Mouse (Mus musculus) CD8-positive naive resting alpha-beta T cell, adult 2 months (primary cell): ENCODE results near the gene Tnrc6b.
"Not testable (repeated sequence)": the region's sequence is repeated elsewhere in the genome, so short reads cannot be mapped to it uniquely, and the experiment has no call there.

ENCODE experiments used
- DNase-seq, 2 experiments: peaks; one replicate each; pipeline ENCODE4 v3.0.0; 2022; ENCODE audit warnings: low read depth in 2 of 2, low spot score in 2 of 2

Tnrc6b gene

GRCm38 (mm10) chr15:80839653-80840420 lies 128.7 kb downstream of the Tnrc6b start:
- DNase-seq, result no peak

GRCm38 (mm10) chr15:80844262-80844661 lies 133.1 kb downstream of the Tnrc6b start:
- DNase-seq, result no peak

GRCm38 (mm10) chr15:80844926-80845325 lies 133.8 kb downstream of the Tnrc6b start:
- DNase-seq, result no peak

GRCm38 (mm10) chr15:80850004-80850403 lies 138.9 kb downstream of the Tnrc6b start:
- DNase-seq, result no peak

GRCm38 (mm10) chr15:80850682-80851475 lies 139.8 kb downstream of the Tnrc6b start:
- no peak for DNase-seq

GRCm38 (mm10) chr15:80852122-80852521 lies 141.0 kb downstream of the Tnrc6b start:
- no peak for DNase-seq

- DNase-seq, result not testable (repeated sequence)
Measured at GRCm38 (mm10) chr15:80852527-80852926, 141.4 kb downstream of the Tnrc6b start.

- no peak for DNase-seq
Measured at GRCm38 (mm10) chr15:80859366-80859765, 148.3 kb downstream of the Tnrc6b start.

GRCm38 (mm10) chr15:80861302-80861701 lies 150.2 kb downstream of the Tnrc6b start:
- no peak for DNase-seq

- no peak for DNase-seq
Measured at GRCm38 (mm10) chr15:80862027-80862426, 150.9 kb downstream of the Tnrc6b start.

GRCm38 (mm10) chr15:80868603-80869002 lies 157.5 kb downstream of the Tnrc6b start:
- not testable (repeated sequence) for DNase-seq

GRCm38 (mm10) chr15:80874726-80875125 lies 163.6 kb downstream of the Tnrc6b start:
- no peak for DNase-seq

- no peak for DNase-seq
Measured at GRCm38 (mm10) chr15:80876231-80876630, 165.1 kb downstream of the Tnrc6b start.

GRCm38 (mm10) chr15:80884095-80884494 lies 173.0 kb downstream of the Tnrc6b start:
- DNase-seq, result no peak

GRCm38 (mm10) chr15:80886361-80887156 lies 175.4 kb downstream of the Tnrc6b start:
- no peak for DNase-seq

GRCm38 (mm10) chr15:80892341-80892740 lies 181.2 kb downstream of the Tnrc6b start:
- peak in 1 of 2 experiments; percentile 14 for DNase-seq

GRCm38 (mm10) chr15:80896741-80897140 lies 185.6 kb downstream of the Tnrc6b start:
- peak; percentile 68 to 73 for DNase-seq

GRCm38 (mm10) chr15:80897911-80898310 lies 186.8 kb downstream of the Tnrc6b start:
- no peak for DNase-seq

GRCm38 (mm10) chr15:80899806-80900205 lies 188.7 kb downstream of the Tnrc6b start:
- DNase-seq, result no peak

GRCm38 (mm10) chr15:80901806-80902513 lies 190.8 kb downstream of the Tnrc6b start:
- DNase-seq, result no peak

- DNase-seq, result not testable (repeated sequence)
Measured at GRCm38 (mm10) chr15:80904776-80905175, 193.7 kb downstream of the Tnrc6b start.
